Mouse (Mus musculus) cortical plate, adult 2 months (tissue): ENCODE measurements around the gene Sos2.
"Not testable (repeated sequence)": the region's sequence is repeated elsewhere in the genome, so short reads cannot be mapped to it uniquely, and the experiment has no call there.

ENCODE experiments used
- CTCF ChIP-seq: fragments of 200-500 bp; IDR thresholded peaks from 2 replicates; pipeline ENCODE4 v1.5.1; 2011; ENCODE audit warnings: mild to moderate bottlenecking, control low read depth, low read length; ENCODE audit not compliant: insufficient read depth; ENCODE audit errors: extremely low read depth
- POLR2A ChIP-seq: fragments of 200-500 bp; IDR thresholded peaks from 2 replicates; pipeline ENCODE4 v1.6.1; 2011; ENCODE audit warnings: mild to moderate bottlenecking, low read length, control low read depth; ENCODE audit not compliant: insufficient read depth; ENCODE audit errors: extremely low read depth

DNA sequence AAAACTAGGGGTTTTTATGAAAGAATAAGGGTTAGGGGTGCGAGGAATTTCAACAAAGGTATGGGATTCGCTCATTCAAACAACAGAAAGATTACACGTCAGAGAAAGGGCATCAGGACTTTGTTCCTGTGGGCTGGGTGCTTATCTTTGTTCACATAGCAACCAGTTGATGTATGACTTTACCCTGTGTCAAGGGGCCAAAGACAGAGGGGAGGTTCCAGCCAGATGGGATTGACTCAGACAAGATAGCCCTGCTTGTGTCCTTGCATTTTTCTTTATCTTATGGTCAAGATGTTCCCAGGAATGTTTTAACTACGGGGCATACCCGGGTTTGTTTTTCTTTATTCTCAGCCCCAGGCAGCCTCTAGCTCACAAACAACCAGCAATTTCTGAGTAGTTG lies 63.1 kb downstream of the Sos2 start:
- TF ChIP-seq CTCF, POLR2A: not testable (repeated sequence)
